20 mouse cellular contexts compared by ENCODE assay signal in the genomic region with DNA sequence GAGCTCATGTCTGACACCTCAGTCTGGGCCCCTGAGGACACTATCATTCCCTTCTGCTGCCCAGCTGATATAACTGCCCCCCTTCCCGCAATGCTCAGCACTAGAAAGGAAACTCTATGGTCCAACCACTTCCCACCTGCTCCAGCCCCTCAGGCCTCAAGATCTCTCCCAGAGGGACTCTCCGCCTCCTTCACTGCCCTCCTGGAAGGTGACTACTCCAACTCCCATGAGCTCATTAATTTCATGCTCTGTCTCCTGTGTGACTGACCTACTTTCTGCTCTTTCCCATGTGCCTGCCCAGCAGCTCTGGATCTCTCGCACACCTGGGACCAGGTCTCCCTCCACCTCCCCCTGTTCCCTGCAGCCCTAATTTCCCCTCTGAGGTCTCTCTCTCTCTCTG. TPM values are rescaled to one million over a fixed set of nuclear protein-coding genes. Genes with fewer than 3 reads are reported as not detected.
DNase-seq lines count a peak whose midpoint lies in the region; ATAC-seq and TF ChIP-seq lines count a peak whose summit lies in the region.
"Had no signal": no experiment of that assay in that cellular context is flagged by ENCODE, and none has a peak within 500 bp of the region (broad histone marks: within the 10 kb centered on the region; RNA-seq: fewer than 3 reads in every experiment).

No protein-coding gene starts in this region.

- H3K36me3 ChIP-seq in forebrain, embryonic 10.5 days (replicated peaks), result no peaks in the 10 kb centered on the region
- H3K36me3 ChIP-seq in forebrain, embryonic 15.5 days, result no peaks in the 10 kb centered on the region
- H3K36me3 ChIP-seq in kidney, adult 2 months (ENCODE audit: control insufficient read depth, insufficient read depth, low read length), result no peaks in the 10 kb centered on the region
- H3K36me3 ChIP-seq in neural tube, embryonic 11.5 days (ENCODE audit: control insufficient read depth, insufficient read depth, low read length), result no peaks in the 10 kb centered on the region
- no peaks in the 10 kb centered on the region for H3K36me3 ChIP-seq in intestine, embryonic 16.5 days (ENCODE audit: control insufficient read depth, insufficient read depth, low read length)
- H3K36me3 ChIP-seq: embryonic facial prominence, embryonic 13.5 days; G1E; heart, embryonic 13.5 days had no signal

- WGBS in forebrain, embryonic 10.5 days, result 86% methylated on average over 3 of the region's 3 CpGs
- 77% methylated on average over 3 of the region's 3 CpGs for WGBS in forebrain, embryonic 15.5 days
- WGBS in kidney, adult 2 months, result 60% methylated on average over 3 of the region's 3 CpGs
- 76% methylated on average over 3 of the region's 3 CpGs for WGBS in neural tube, embryonic 11.5 days
- 71% methylated on average over 3 of the region's 3 CpGs for WGBS in intestine, embryonic 16.5 days

- no peaks in the 10 kb centered on the region for H3K9me3 ChIP-seq in forebrain, embryonic 10.5 days
- H3K9me3 ChIP-seq in forebrain, embryonic 15.5 days, result no peaks in the 10 kb centered on the region
- no peaks in the 10 kb centered on the region for H3K9me3 ChIP-seq in neural tube, embryonic 11.5 days (ENCODE audit: control insufficient read depth, low read length)
- H3K9me3 ChIP-seq in intestine, embryonic 16.5 days (ENCODE audit: control insufficient read depth, low read length), result no peaks in the 10 kb centered on the region
- H3K9me3 ChIP-seq: embryonic facial prominence, embryonic 13.5 days; G1E; heart, embryonic 13.5 days had no signal

- peak overlapping the region; percentile 30; the same call in 1 of the 2 replicates for H3K27ac ChIP-seq in forebrain, embryonic 10.5 days
- no peak overlapping the region for H3K27ac ChIP-seq in forebrain, embryonic 15.5 days (replicated peaks)
- no peak overlapping the region for H3K27ac ChIP-seq in kidney, adult 2 months (ENCODE audit: insufficient read depth, low read depth, low read length)
- H3K27ac ChIP-seq in neural tube, embryonic 11.5 days (ENCODE audit: low read depth, low read length), result no peak overlapping the region
- no peak overlapping the region for H3K27ac ChIP-seq in intestine, embryonic 16.5 days (ENCODE audit: low read length)
- H3K27ac ChIP-seq: embryonic facial prominence, embryonic 13.5 days; gastrocnemius, adult 2 months; heart, embryonic 13.5 days; hindbrain, postnatal 0 days had no signal

- peaks cover 77% of the 10 kb centered on the region for H3K27me3 ChIP-seq in forebrain, embryonic 10.5 days (ENCODE audit: poor library complexity, severe bottlenecking)
- no peaks in the 10 kb centered on the region for H3K27me3 ChIP-seq in forebrain, embryonic 15.5 days
- H3K27me3 ChIP-seq in kidney, adult 2 months (replicated peaks; ENCODE audit: control insufficient read depth, insufficient read depth, low read length), result no peaks in the 10 kb centered on the region
- H3K27me3 ChIP-seq in neural tube, embryonic 11.5 days (ENCODE audit: control insufficient read depth, insufficient read depth, low read length), result no peaks in the 10 kb centered on the region
- 0 out of 2 replicates have a peak, but pooled peaks cover 3% of the 10 kb centered on the region for H3K27me3 ChIP-seq in intestine, embryonic 16.5 days (replicated peaks; ENCODE audit: control insufficient read depth, insufficient read depth, low read length)

- no peak overlapping the region for H3K4me3 ChIP-seq in forebrain, embryonic 10.5 days
- H3K4me3 ChIP-seq in forebrain, embryonic 15.5 days, result no peak overlapping the region
- H3K4me3 ChIP-seq in kidney, adult 2 months (ENCODE audit: insufficient read depth, low read depth, low read length), result no peak overlapping the region
- H3K4me3 ChIP-seq in neural tube, embryonic 11.5 days (ENCODE audit: low read depth, low read length), result no peak overlapping the region
- H3K4me3 ChIP-seq in intestine, embryonic 16.5 days (ENCODE audit: low read length), result no peak overlapping the region
- H3K4me3 ChIP-seq: embryonic facial prominence, embryonic 13.5 days; gastrocnemius, adult 2 months; heart, embryonic 13.5 days had no signal

- ATAC-seq in forebrain, embryonic 15.5 days (replicated peaks), result no peak
- ATAC-seq in neural tube, embryonic 11.5 days (ENCODE audit: insufficient read depth, low FRiP score, low TSS enrichment), result no peak
- ATAC-seq in intestine, embryonic 16.5 days, result no peak
- ATAC-seq: CD4-positive, CD25-positive, alpha-beta regulatory T cell, adult 4 months; hindbrain, postnatal 0 days had no signal

- no peak for DNase-seq in forebrain, embryonic 10.5 days (ENCODE audit: extremely low spot score, low spot score)
- peak; percentile 14 for DNase-seq in kidney, adult 2 months
- DNase-seq in kidney, postnatal 25 days, result no peak
- DNase-seq in neural tube, embryonic 11.5 days (ENCODE audit: low spot score), result peak; percentile 9
- no peak for DNase-seq in neural tube, embryonic 10.5 days (ENCODE audit: extremely low spot score, low spot score)
- DNase-seq: adrenal gland, postnatal 10 days; B cell, adult 2 months; cerebellum, adult 11 months; cerebellum, adult 9-10 months; cerebellum, postnatal 25 days; gastrocnemius, adult 2 months; gastrocnemius, postnatal 25 days; heart, postnatal 36 days had no signal

- no peak overlapping the region for H3K9ac ChIP-seq in forebrain, embryonic 15.5 days (replicated peaks)
- no peak overlapping the region for H3K9ac ChIP-seq in neural tube, embryonic 11.5 days (ENCODE audit: low read length)
- no peak overlapping the region for H3K9ac ChIP-seq in intestine, embryonic 16.5 days (ENCODE audit: low read depth, low read length)
- H3K9ac ChIP-seq: embryonic facial prominence, embryonic 13.5 days; heart, embryonic 13.5 days had no signal

- no peak for TF ChIP-seq CTCF in kidney, adult 2 months (conservative IDR thresholded peaks at IDR 0.05; ENCODE audit: insufficient read depth, insufficient read length, low read depth, low read length)

- peaks cover 39% of the 10 kb centered on the region for H3K4me1 ChIP-seq in forebrain, embryonic 10.5 days
- peaks cover 29% of the 10 kb centered on the region for H3K4me1 ChIP-seq in forebrain, embryonic 15.5 days
- no peaks in the 10 kb centered on the region; the same call in 1 of the 2 replicates for H3K4me1 ChIP-seq in kidney, adult 2 months (ENCODE audit: control insufficient read depth, insufficient read depth, low read length)
- peaks cover 13% of the 10 kb centered on the region; the same call in 1 of the 2 replicates for H3K4me1 ChIP-seq in neural tube, embryonic 11.5 days (ENCODE audit: control insufficient read depth, insufficient read depth, low read length)
- H3K4me1 ChIP-seq in intestine, embryonic 16.5 days (ENCODE audit: control insufficient read depth, insufficient read depth, low read length), result no peaks in the 10 kb centered on the region

- TF ChIP-seq POLR2A in kidney, adult 2 months (IDR thresholded peaks at IDR 0.05; ENCODE audit: low read depth, low read length), result no peak

- no peak overlapping the region for H3K4me2 ChIP-seq in forebrain, embryonic 15.5 days (replicated peaks)
- no peak overlapping the region for H3K4me2 ChIP-seq in neural tube, embryonic 11.5 days (ENCODE audit: low read depth)
- H3K4me2 ChIP-seq in intestine, embryonic 16.5 days (ENCODE audit: low read depth, low read length), result no peak overlapping the region
- H3K4me2 ChIP-seq: embryonic facial prominence, embryonic 13.5 days; heart, embryonic 13.5 days had no signal

RNA-seq across cellular contexts. Expression of a gene that starts 32.2 kb away (rescaled TPM):
- polyA plus RNA-seq in forebrain, embryonic 10.5 days (2016; fragmentation: Nextera tagmentation; extraction: Ambion mirVana), result 31.0 and 31.4 TPM in 2 replicates
- polyA plus RNA-seq in forebrain, embryonic 15.5 days (2015; fragmentation: Nextera tagmentation; extraction: Ambion mirVana), result 65.8 and 72.4 TPM in 2 replicates
- 28.1 and 30.0 TPM in 2 replicates for polyA plus RNA-seq in kidney, adult 2 months (2012; rRNA removed)
- 59.4 and 60.1 TPM in 2 replicates for polyA plus RNA-seq in neural tube, embryonic 11.5 days (2014; fragmentation: Nextera tagmentation; extraction: Ambion mirVana)
- polyA plus RNA-seq in intestine, embryonic 16.5 days (2015; fragmentation: Nextera tagmentation; extraction: Ambion mirVana), result 22.6 and 24.0 TPM in 2 replicates
- polyA plus RNA-seq: G1E had no signal

Comparison
In these comparisons a context has a peak if more than half of its experiments do, and no peak if none do; other contexts are left out.
1. DNase-seq: peak in kidney, adult 2 months (single experiment) and neural tube, embryonic 11.5 days (single experiment); none in forebrain, embryonic 10.5 days (single experiment), kidney, postnatal 25 days (0 of 2) and neural tube, embryonic 10.5 days (single experiment).